Mouse (Mus musculus) telencephalon, adult 2 months (tissue): ENCODE results near the gene Epha3.

Experiments
- DNase-seq: peaks from one replicate; pipeline ENCODE4 v3.0.0-alpha.2; 2011; ENCODE audit warnings: low read depth, low spot score

Epha3 gene

GRCm38 (mm10) chr16:63863913-63864330 lies at the start of gene Epha3:
Gene Epha3, minus strand, starts transcription at chr16:63864175.
- peak; percentile 84 for DNase-seq

GRCm38 (mm10) chr16:63903425-63903824 lies 39.5 kb upstream of the Epha3 start:
- no peak for DNase-seq

- no peak for DNase-seq
These were observed 17.2 kb upstream of the Epha3 start for GRCm38 (mm10) chr16:63881190-63881589.

- no peak for DNase-seq
These were observed 8.3 kb upstream of the Epha3 start for GRCm38 (mm10) chr16:63872313-63872712.

GRCm38 (mm10) chr16:63864463-63864976 lies 545 bp upstream of the Epha3 start:
- no peak for DNase-seq

- DNase-seq = peak; percentile 18
These were observed 794 bp downstream of the Epha3 start for GRCm38 (mm10) chr16:63863181-63863580.

GRCm38 (mm10) chr16:63857561-63857960 lies 6.4 kb downstream of the Epha3 start:
- peak; percentile 23 for DNase-seq

GRCm38 (mm10) chr16:63856658-63857552 lies 7.1 kb downstream of the Epha3 start:
- peak; percentile 85 for DNase-seq

GRCm38 (mm10) chr16:63850297-63850696 lies 13.7 kb downstream of the Epha3 start:
- DNase-seq = no peak

GRCm38 (mm10) chr16:63842911-63843310 lies 21.1 kb downstream of the Epha3 start:
- no peak for DNase-seq

- DNase-seq = no peak
These were observed 26.5 kb downstream of the Epha3 start for GRCm38 (mm10) chr16:63837466-63837865.

GRCm38 (mm10) chr16:63821164-63821563 lies 42.8 kb downstream of the Epha3 start:
- DNase-seq = no peak

GRCm38 (mm10) chr16:63817606-63818005 lies 46.4 kb downstream of the Epha3 start:
- DNase-seq = peak; percentile 47

GRCm38 (mm10) chr16:63816672-63817071 lies 47.3 kb downstream of the Epha3 start:
- DNase-seq = no peak

- DNase-seq = no peak
These were observed 54.1 kb downstream of the Epha3 start for GRCm38 (mm10) chr16:63809871-63810270.

- no peak for DNase-seq
These were observed 55.0 kb downstream of the Epha3 start for GRCm38 (mm10) chr16:63808991-63809390.

GRCm38 (mm10) chr16:63806437-63807129 lies 57.4 kb downstream of the Epha3 start:
- DNase-seq = no peak

GRCm38 (mm10) chr16:63806025-63806424 lies 58.0 kb downstream of the Epha3 start:
- DNase-seq = no peak

GRCm38 (mm10) chr16:63801436-63801835 lies 62.5 kb downstream of the Epha3 start:
- DNase-seq = no peak

- DNase-seq = no peak
These were observed 65.6 kb downstream of the Epha3 start for GRCm38 (mm10) chr16:63798341-63798740.

GRCm38 (mm10) chr16:63794292-63794691 lies 69.7 kb downstream of the Epha3 start:
- no peak for DNase-seq

GRCm38 (mm10) chr16:63793805-63794204 lies 70.2 kb downstream of the Epha3 start:
- DNase-seq = peak; percentile 52
